Mouse (Mus musculus) B cell, adult 2 months (primary cell): ENCODE data around the gene Nanos2.

Experiments used
- DNase-seq, 2 experiments: peaks; one replicate each; pipeline ENCODE4 v3.0.0; 2022

The Nanos2 gene

GRCm38 (mm10) chr7:18987100-18987499 lies at the start of gene Nanos2:
TSS of gene Nanos2 (plus strand) at chr7:18987400.
- DNase-seq: no peak

- no peak for DNase-seq
These were observed 44.8 kb upstream of the Nanos2 start for GRCm38 (mm10) chr7:18942376-18942775.

- no peak for DNase-seq
These were observed 44.4 kb upstream of the Nanos2 start for GRCm38 (mm10) chr7:18942815-18943214.

- DNase-seq: no peak
These were observed 39.0 kb upstream of the Nanos2 start for GRCm38 (mm10) chr7:18948151-18948550.

GRCm38 (mm10) chr7:18949781-18950522 lies 37.2 kb upstream of the Nanos2 start:
- DNase-seq: no peak

GRCm38 (mm10) chr7:18950523-18951315 lies 36.5 kb upstream of the Nanos2 start:
- no peak for DNase-seq

- DNase-seq: peak; percentile 52 to 54
These were observed 35.8 kb upstream of the Nanos2 start for GRCm38 (mm10) chr7:18951397-18951796.

GRCm38 (mm10) chr7:18957569-18958383 lies 29.4 kb upstream of the Nanos2 start:
- DNase-seq: peak; percentile 16 to 24

GRCm38 (mm10) chr7:18958384-18958766 lies 28.8 kb upstream of the Nanos2 start:
- DNase-seq: no peak

- DNase-seq: no peak
These were observed 27.8 kb upstream of the Nanos2 start for GRCm38 (mm10) chr7:18959446-18959845.

- DNase-seq: no peak
These were observed 24.9 kb upstream of the Nanos2 start for GRCm38 (mm10) chr7:18962171-18962792.

GRCm38 (mm10) chr7:18962795-18963194 lies 24.4 kb upstream of the Nanos2 start:
- DNase-seq: no peak

- DNase-seq: no peak
These were observed 23.8 kb upstream of the Nanos2 start for GRCm38 (mm10) chr7:18963294-18963843.

- DNase-seq: no peak
These were observed 21.9 kb upstream of the Nanos2 start for GRCm38 (mm10) chr7:18965312-18965711.

- DNase-seq: no peak
These were observed 19.6 kb upstream of the Nanos2 start for GRCm38 (mm10) chr7:18967603-18968002.

- DNase-seq: peak in 1 of 2 experiments; percentile 28
These were observed 16.2 kb upstream of the Nanos2 start for GRCm38 (mm10) chr7:18970956-18971355.

GRCm38 (mm10) chr7:18978381-18978780 lies 8.8 kb upstream of the Nanos2 start:
- no peak for DNase-seq

GRCm38 (mm10) chr7:18986503-18986902 lies 697 bp upstream of the Nanos2 start:
- DNase-seq: no peak

GRCm38 (mm10) chr7:18987747-18988146 lies 547 bp downstream of the Nanos2 start:
- no peak for DNase-seq

- no peak for DNase-seq
These were observed 1.6 kb downstream of the Nanos2 start for GRCm38 (mm10) chr7:18988780-18989179.

- no peak for DNase-seq
These were observed 2.8 kb downstream of the Nanos2 start for GRCm38 (mm10) chr7:18989995-18990394.

- DNase-seq: peak; percentile 96 to 97
These were observed 3.5 kb downstream of the Nanos2 start, which contains the start of gene Mypop for GRCm38 (mm10) chr7:18990601-18991295. TSS of gene Mypop (plus strand) at chr7:18991245.
